Mouse (Mus musculus) NIH3T3 (cell line): ENCODE measurements around the gene Atxn1.

Source experiments
- DNase-seq: peaks from one replicate; pipeline ENCODE4 v3.0.0-alpha.2; 2012; ENCODE audit warnings: low read depth

The Atxn1 gene

DNA sequence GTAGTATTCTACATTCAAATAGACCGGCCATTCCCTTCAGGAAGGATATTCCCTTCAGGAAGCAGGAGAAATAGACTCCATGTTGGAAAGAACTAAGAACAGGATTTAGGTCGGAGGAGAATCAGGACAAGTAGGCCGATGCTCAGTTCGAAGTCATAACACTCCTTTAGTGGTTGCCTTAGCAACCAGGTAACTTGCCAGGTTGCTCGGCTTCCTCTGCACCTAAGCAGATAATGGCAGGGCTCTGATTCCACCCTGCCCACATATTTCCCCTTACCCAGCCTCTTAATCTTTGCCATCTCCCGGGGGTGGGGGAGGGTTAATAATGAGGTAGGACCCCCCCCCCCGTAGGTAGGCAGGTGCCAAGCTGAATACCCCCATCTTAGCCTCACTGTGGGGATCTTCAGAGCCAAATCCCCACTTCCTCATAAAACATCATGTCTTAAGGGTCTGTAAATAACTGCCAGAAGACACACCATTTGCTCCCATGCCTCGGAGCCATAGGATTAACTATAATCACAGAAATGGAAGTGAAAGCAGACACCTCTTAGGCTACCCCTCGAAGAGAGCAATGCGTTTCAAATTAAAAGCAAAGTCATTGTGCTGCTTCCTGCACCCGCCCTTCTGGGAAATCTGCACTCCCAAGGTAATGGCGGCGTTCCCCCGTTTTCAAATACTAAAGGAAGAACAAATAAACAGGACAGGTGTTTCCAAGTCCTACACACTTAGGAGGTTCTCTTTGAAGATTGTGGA is 240.1 kb downstream of the Atxn1 start:
- DNase-seq: no peak

DNA sequence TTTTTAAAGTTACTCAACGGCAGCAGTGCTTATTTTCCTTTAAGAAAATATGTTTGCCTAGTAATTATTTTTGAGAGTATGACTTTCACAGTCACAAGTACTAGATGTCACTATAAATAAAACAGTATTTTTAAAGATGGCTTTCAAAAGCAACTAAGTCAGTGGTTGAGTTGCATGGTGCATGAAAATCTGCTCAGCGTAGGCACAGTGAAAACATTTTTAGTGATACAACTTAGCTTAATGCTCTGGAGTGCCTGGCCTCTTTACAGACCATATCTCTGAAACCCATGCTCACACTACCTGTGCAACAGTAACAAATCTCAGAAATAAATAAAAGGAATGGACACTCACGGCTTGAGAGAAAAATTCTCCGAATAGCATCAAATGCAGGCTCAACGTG is 241.9 kb downstream of the Atxn1 start:
- DNase-seq: no peak

DNA sequence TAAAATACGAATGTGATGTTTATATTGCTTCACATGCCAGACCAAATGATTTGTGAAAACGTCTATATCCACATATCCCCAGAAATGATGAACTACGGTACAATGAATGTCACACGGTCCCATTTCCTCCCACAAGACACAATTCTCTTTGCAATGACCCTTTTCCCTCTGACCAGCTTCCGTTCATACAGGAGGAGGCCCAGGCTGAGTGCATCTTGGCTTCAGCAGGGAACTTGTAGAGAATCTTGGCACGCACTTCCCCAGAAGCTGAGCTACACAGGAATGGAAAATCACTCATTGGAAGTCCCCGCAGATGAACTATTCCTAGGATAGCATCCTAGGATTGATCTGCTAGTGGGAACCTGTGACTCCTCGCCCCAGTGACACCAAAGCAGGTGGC is 243.2 kb downstream of the Atxn1 start:
- peak; percentile 17 for DNase-seq

GRCm38 (mm10) chr13:45718850-45719249 is 246.0 kb downstream of the Atxn1 start:
- DNase-seq: peak; percentile 60

- no peak for DNase-seq
Measured at GRCm38 (mm10) chr13:45715583-45716180, 249.1 kb downstream of the Atxn1 start.

DNA sequence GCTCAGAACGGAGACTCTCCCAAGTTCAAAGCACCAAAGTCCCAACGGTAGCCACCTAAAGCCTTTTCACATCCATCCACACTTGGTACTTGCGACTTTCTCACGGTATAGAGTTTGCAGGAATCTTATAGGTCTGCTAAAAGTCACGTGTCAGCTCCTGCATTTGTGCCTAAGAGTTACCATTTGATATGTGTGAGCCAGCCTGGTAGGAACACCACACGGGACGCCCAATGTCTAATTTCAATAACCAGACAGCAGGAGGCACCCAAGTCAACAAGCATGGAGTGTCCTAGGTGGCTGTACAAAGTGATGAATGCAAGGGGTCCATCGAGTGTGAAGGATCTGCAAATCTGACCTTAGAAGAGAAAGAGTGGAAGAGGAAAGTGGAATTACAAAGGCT is 254.8 kb downstream of the Atxn1 start:
- DNase-seq: no peak

GRCm38 (mm10) chr13:45709402-45709801 is 255.4 kb downstream of the Atxn1 start:
- no peak for DNase-seq

- no peak for DNase-seq
Measured at GRCm38 (mm10) chr13:45701296-45701790, 263.5 kb downstream of the Atxn1 start.

DNA sequence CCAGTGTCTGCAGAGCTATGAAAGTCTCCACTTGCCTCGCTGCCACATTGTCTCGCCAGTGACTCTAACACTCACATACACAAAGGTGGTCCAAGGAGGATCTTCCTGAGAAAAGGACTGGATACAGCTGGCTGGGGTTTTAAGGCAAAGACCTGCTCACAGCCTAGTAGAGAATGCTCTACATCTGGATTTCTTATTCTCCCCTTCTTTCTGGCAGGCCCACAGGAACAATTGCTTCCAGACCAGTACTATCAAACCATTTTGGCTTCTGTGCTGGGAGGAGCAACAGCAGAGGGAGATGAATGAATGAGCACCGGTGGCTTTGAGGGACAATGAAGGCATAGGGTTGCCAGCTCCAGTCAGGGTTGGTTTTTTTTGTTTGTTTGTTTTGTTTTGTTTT is 265.8 kb downstream of the Atxn1 start:
- no peak for DNase-seq

GRCm38 (mm10) chr13:45696009-45696408 is 268.8 kb downstream of the Atxn1 start:
- DNase-seq: peak; percentile 17

GRCm38 (mm10) chr13:45694921-45695437 is 269.8 kb downstream of the Atxn1 start:
- DNase-seq: no peak

- DNase-seq: no peak
Measured at GRCm38 (mm10) chr13:45693953-45694352, 270.9 kb downstream of the Atxn1 start.

GRCm38 (mm10) chr13:45693534-45693933 is 271.3 kb downstream of the Atxn1 start:
- no peak for DNase-seq

DNA sequence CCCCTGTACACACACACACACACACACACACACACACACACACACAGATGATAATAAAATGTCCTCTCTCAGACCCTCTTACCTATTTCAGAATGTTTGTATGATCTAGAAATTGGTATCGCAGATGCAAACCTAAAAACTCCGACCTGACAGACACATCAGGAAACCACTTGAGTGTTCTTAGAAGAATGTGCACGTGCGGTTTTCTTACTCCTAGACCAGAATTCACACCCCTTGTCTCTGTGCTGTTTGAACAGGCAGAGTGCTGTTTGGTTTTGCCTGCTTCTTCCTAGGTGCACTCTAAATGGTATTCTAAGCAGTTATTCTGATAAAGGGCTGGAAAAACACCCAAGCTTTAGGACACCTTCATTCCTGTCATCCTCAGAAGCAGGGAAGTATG is 271.7 kb downstream of the Atxn1 start:
- DNase-seq: no peak

DNA sequence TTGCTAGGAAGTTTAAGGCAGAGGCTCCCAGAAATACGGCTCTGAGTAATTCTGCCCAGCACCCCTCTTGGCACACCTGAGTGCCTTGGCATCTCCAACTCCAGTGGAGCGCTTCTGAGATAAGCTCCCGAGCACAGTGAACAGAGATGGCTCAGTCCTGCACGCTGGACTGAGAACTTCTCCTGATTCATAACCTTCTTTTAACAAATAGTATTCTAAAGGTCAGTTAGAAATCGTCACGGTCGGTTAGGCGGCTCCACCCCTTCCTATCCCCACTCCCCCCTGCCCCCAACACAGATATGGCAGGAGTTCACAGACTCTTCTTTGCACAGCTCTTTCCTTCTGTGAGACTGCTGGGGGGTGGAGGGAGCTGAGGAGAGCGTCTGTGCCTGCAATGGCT is 272.4 kb downstream of the Atxn1 start:
- DNase-seq: no peak

- peak; percentile 9 for DNase-seq
Measured at GRCm38 (mm10) chr13:45690426-45690825, 274.4 kb downstream of the Atxn1 start.

- no peak for DNase-seq
Measured at GRCm38 (mm10) chr13:45688864-45689263, 275.9 kb downstream of the Atxn1 start.

- DNase-seq: no peak
Measured at GRCm38 (mm10) chr13:45687581-45687980, 277.2 kb downstream of the Atxn1 start.

GRCm38 (mm10) chr13:45686309-45686582 is 278.6 kb downstream of the Atxn1 start:
- no peak for DNase-seq

DNA sequence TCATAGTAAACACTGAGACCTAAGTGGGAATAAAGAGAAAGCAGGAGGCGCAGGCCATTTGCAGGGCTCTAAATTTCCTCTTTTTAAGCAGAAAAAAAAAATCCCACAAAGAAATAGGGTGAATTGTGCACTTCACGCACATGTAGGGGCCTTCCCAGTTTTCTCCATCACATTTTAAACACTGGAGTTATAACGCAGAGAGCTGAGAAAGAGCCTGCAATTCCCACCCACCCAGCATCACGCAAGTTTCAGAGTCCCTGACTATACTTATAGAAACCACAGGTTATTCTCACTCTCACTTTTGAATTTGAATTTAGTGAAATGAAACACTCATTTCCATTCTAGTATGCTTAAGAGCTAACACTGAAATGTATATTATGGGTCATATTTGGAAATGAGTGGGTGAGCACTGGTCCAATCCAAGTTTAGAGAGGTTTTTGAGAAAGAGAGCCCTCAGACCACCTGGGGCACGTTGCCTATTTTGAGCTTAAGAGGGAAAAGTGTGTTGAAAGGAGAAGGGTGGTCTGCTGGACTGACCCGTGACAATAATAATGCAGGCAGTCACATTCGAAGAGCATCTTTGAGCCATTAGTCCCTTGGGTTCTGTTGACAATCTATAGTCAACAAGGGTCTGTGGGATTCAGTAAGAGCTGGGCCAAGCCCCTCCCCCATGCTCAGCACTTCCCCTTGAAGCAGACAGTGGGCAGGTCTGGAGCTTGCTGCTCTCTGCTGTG is 279.1 kb downstream of the Atxn1 start:
- peak; percentile 5 for DNase-seq

DNA sequence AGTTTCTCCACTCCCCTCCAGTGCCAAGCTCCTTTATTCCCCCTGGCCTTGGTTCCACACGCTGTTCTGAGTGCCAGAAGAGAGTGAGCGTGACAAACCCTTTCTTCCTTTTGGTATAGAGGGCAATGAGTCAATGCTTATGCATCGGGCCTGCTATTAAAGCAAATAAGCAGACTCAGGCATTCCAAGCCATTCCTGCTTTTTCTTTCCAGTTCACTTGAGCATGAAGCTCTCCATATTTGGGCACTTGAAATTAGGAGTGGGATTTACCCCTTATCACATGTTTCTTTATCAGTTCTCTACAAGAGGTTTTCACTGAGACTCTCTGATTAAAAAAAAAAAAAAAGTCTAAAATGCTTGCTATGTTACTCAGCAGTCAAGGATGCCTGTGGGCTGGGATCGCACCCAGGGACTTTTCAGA is 279.9 kb downstream of the Atxn1 start:
- peak; percentile 82 for DNase-seq

DNA sequence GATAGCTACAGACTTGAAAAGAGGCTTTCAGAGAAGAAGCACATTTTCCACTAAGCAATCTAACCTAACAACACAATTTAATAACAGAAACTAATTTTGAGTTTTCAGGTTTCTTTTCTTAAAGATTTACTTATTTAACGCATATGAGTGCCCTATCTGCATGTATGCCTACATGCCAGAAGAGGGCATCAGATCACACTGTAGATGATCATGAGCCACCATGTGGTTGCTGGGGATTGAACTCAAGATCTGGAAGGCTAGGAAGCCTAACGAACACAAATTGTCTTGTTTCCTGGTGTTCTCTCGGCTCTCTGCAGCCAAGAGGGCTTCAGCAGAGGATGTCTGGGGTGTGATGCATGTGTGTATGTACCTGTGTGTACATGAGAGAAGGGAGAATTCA is 280.8 kb downstream of the Atxn1 start:
- DNase-seq: peak; percentile 58

GRCm38 (mm10) chr13:45681196-45681595 is 283.6 kb downstream of the Atxn1 start:
- peak; percentile 22 for DNase-seq
